Mouse (Mus musculus) cerebellum, adult (tissue): Measurements from ENCODE around the gene Kcnn3.

Source experiments
- ATAC-seq: cut with Nextera tagmentation; 2 replicates; pipeline ENCODE4 v1.9.2; 2017; ENCODE audit warnings: mild to moderate bottlenecking, moderate library complexity, mixed read lengths; ENCODE audit not compliant: insufficient number of reproducible peaks, low FRiP score, low TSS enrichment

The Kcnn3 gene

DNA sequence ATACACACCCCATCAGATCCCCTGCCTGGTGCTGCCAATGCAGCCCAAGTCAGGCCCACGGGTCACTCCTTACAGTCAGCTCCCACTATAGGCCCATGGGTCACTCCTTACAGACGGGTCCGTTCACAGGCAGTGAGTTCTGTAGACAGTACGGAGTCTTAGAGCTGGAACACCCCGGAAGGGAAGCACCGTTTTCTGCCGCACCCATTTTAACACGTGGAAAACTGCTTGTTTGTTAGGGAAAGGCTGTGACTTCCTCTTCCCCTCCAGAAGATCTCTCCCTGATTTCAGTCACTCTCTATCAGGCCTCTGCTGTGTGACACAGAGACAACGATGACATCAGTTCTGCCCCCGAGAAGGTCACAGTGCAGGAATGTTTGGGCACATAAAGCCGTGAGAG lies 4.5 kb upstream of the Kcnn3 start:
- ATAC-seq, result no peak

DNA sequence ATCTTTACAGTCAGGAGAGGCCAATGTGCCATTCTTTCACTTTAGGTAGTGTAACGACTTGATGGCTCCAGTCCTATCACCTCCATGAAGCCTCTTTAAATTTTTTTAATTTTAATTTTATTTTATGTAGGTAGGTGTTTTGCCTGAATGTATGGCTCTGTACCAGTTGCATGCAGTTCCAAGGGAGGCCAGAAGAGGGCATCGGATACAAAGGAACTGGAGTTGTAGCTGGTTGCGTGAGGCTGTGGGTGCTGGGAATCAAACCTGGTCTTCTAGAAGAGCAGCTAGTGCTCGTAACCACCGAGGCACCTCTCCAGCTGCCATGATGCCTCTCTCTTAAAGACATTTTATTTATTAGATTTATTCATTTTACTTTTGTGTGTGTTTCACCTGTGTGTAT lies 3.6 kb upstream of the Kcnn3 start:
- no peak for ATAC-seq

DNA sequence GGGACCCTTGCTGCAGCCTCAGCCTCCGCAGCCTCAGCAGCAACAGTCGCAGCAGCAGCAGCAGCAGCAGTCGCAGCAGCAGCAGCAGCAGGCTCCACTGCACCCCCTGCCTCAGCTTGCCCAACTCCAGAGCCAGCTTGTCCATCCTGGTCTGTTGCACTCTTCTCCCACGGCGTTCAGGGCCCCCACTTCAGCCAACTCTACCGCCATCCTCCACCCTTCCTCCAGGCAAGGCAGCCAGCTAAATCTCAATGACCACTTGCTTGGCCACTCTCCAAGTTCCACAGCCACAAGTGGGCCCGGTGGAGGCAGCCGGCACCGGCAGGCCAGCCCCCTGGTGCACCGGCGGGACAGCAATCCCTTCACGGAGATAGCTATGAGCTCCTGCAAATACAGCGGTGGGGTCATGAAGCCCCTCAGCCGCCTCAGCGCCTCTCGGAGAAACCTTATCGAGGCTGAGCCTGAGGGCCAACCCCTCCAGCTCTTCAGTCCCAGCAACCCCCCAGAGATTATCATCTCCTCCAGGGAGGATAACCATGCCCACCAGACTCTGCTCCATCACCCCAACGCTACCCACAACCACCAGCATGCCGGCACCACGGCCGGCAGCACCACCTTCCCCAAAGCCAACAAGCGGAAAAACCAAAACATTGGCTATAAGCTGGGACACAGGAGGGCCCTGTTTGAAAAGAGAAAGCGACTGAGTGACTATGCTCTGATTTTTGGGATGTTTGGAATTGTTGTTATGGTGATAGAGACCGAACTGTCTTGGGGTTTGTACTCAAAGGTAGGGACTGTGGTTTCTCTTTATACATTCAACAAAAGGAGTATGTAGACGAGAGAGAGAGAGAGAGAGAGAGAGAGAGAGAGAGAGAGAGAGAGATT lies 896 bp downstream of the Kcnn3 start:
- ATAC-seq, result no peak

DNA sequence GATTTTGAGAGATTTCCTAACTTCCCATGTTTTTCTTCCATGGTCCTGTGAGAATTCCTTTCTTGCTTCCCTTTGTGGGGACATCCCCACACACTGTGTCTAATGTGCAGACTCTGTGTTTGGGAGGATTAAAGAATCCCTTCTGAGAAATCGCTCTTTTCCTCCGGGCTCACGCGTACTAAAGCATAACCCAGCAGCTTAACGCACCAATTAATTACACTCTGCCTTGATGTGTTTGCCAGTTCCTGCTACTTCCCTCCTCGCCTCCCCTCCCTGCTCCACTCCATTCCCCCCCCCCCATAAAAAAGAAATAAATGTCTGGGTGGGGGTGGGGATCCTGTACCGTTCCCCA lies 1.5 kb downstream of the Kcnn3 start:
- ATAC-seq, result no peak

DNA sequence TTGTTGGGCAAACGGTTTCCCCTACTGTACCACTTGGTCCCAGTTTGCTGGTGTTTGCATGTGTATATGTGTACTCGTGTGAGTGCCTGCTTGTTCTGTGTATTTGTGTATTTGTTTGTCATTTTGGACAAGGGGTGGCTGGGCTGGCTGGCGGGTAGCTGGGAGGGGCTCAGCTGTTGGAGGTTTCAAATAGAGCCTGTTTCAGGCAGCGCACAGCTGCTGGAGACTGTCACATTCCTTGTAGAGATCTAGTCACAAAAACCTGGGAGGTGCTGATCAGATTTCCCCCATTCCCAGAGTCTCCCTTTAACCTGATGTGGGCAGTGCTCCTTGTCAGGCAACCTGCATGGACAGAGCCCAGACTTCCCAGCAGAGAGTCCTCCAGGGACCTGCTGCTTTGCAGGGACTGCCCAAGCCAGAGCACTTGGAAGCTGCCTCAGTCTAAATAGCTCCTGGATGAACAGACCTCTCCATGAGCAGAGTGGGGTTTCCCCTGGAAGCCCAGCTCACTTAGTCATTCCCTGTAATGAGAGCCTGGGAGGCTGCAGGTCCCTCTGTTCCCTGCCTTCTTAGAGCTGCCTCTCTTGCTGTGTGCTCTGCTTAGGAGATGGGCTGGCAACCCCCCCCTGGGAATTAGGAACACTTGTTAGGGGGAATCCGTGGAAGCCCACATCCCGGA lies 2.6 kb downstream of the Kcnn3 start:
- ATAC-seq, result no peak

DNA sequence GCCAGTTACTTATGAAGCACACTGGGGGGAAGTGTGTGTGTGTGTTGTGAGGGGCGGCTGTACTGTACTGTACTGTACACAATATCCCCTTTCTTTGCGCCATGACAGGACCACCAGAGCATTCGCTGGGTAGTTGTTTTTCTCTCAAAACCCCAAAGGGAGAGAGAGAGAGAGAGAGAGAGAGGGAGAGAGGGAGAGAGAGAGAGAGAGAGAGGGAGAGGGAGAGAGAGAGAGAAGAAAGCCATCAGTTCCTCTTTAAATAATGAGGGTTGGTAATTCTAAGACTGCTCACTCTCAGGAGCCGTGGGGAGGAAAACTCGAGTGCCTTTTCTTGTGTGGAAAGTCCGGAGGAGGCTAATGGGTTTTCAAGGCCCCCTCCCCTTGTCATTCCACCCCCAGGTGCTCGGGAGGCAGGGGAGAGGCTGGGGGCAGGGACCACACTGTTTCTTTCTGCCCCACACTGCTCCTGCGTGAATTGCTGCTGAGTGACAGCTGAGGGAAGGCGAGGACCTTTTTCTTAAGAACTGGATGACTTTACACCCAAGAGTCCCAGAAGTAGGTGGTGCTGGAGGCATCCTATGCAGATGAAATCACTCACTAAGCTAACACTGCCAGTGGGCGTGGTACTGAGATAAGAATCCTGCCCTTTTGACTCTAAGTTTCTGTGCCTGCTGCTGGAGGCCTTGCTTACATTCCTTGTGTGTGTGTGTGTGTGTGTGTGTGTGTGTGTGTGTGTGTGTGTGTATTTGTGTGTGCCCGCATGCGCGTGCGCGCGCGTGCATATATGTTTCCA lies 6.5 kb downstream of the Kcnn3 start:
- ATAC-seq, result no peak

DNA sequence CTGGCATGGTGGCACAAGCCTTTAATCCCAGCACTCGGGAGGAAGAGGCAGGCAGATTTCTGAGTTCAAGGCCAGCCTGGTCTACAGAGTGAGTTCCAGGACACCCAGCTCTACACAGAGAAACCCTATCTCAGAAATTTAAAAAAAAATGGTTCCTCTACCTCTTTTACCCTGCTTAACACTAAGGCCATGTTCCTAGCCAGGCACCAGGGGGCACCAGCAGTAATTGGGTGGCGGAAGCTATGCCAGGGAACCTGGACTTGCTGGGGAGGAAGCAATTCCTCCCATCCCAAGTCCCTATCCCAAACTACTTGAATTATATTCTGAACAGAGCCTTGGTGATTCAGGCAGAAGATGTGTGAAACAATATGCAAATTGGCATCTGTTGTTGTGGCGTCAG lies 9.8 kb downstream of the Kcnn3 start:
- ATAC-seq, result no peak

DNA sequence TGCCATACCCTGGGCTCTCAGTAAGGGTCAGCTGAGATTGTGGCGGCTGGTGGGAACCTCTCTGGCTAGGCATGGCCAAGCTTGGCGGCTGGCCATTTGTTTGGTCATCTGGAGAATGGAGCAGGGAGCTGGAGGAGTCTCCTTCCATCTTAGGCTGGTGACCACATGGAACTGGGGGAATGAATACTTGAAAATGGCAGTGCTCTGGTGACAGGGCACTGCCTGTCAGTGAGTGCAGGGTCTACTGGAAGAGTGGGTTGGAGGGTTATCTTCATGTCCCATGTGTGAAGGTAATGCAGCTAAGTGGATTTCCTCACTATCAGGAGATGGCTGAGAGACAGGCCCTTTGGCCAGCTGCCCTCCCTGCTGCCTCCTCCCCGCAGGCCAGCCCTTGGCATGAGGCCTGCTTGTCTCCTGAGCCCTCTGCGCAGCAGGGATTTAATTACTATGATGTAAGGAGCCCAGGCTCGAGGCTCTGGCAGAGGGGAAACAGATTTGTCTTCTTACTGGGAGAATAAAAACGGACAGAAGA lies 14.7 kb downstream of the Kcnn3 start:
- peak; percentile 54; the same call in 1 of the 2 replicates for ATAC-seq

DNA sequence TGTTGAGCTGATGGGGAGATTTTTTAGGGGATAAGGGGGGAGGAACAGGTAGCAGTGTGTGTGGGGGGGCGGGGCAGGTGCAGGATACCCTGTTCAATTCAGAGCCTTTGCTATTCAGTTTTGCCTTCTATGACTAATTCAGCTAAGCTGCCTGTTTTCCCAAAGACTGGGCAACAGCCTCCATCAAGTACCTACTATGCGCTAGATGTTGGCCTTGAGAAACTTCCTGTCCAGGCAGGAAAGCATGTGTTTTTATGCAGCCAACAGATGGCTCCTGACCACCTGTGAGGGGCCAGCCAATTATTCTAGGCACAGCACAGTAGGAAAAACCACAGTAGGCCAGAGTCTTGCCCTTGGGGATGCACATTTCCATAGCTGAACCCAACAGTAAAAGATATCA lies 15.2 kb downstream of the Kcnn3 start:
- no peak for ATAC-seq

DNA sequence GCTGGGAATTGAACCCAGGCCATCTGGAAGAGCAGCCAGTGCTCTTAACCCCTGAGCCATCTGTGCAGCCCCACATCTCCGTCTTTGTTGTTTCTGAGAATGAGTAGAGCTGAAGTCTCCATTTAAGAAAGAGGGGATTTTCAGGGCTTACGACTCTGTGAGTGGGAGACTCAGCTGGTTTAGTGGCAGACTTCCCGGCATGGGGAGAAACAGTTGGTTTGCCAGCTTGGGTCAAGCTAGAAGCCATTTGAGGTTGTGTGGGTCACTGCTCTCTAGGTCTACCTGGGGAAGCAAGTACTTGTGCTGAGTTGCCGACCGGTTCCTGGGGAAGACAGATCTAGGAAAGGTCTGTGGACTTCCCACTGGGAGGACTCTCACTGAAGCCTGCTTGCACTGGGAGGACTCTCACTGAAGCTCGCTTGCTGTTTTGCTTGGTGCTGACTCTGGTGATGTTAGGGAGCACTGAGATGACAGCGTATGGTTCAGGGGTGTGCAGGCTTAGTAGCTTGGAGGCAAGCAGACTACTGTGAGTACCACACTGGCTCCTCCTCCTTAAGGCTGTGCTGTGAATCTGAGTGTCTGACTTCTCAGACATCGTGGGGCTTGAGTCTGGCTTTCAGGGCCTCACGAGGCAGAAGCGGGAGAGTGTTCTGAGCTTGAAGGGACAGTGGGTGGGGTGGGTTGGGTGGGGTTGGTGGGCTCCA lies 19.2 kb downstream of the Kcnn3 start:
- ATAC-seq, result no peak

DNA sequence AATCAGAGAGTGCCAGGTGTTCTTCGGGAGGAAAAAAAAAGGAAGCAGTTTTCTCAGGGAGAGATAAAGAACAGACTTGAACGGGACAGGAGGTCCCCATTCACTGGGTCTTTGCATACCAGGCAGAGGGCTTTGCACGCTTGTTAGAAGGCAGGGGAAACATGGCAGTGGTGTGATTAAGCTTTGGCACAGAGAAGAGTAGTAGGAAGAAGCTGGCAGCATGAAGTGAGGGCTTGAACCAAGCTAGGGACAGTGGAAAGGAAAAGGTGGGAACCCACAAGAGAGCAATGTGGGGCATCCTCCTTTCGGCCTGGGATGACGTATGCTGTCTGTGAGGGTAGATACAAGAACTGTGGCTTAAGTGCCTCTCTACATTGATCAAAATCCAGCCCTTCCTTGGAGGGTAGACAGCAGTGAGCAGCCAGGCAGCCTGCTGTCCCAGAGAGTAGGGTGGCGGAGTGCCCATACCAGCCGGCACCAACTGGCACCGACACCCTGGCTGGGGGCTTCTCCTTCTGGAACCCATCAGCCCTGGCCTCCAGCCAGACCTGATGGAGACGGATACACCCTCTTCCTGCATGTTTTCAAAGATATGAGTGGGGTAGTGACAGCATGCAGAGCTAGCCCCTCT lies 19.9 kb downstream of the Kcnn3 start:
- no peak for ATAC-seq

DNA sequence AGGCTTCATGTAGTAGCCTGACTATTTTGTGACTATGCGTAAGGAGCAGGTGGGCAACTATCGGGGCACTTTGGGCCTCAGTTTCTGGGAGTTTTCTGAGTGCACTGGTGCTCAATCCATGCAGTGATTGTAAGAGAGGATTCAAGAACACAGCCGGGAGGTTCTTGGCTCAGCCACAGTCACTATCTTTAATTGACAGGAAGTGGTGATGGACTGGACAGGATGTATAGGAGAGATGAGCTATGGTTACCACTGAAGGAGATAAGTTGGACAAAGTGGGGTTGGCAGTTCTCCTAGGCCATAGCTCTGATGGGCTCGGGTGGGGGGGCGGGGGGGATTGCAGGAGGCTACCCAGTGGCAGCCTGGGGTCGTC lies 20.4 kb downstream of the Kcnn3 start:
- no peak for ATAC-seq

DNA sequence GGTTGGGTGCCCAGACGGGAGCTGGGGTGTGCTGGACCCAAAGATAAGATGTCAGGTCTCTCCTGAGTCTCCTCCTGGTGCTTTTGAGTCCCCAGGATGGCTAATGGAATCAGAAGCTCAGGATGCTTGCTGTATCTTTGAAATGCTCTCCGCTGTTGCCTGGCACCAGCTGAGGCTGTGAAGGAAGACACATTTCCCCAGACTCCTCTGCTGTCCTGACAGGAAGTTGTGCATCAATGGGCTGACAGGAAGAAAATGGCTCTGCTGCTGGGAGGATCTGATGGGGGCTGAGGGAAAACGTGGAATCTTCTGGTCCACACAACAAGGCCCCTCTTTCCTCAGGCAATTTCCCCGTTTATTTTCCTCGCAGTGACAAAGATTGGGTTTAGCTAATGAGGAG lies 27.0 kb downstream of the Kcnn3 start:
- ATAC-seq, result no peak

DNA sequence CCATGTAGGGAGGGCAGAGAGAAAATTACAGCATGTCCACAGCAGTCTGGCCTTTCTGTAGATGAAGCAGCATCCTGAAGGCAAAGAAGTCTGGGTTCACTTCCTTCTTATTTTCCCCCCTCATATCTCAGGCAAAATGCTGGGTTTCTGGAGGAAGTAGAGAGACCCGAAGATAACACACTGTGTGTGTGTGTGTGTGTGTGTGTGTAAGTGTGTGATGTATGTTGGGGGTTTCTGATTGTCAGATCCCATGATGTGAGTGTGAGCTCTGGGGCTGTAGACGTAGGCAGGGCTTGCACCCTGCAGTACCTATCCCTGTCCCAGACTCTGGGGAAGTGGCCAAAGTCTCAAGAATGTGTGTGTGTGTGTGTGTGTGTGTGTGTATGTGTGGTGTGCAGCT lies 28.8 kb downstream of the Kcnn3 start:
- ATAC-seq, result no peak

DNA sequence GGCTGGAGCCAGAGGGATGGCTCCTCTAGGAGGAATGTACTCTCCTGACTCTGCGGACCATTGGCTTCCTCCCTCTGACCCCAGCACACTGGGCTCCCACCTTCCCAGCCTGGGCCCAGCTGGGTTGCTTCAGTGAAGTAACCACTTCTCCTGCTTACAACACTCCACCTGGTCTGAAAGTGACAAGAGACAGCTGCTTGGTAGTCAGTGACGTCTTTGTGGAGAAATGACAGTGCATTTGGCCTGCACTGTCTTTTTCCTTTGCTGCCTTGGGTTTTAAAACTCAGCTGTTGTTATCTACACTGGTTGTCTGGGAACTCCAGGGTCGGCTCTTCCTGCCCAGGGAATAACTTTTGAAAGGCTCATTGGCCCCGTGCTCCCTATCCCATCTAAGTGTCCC lies 29.5 kb downstream of the Kcnn3 start:
- no peak for ATAC-seq

DNA sequence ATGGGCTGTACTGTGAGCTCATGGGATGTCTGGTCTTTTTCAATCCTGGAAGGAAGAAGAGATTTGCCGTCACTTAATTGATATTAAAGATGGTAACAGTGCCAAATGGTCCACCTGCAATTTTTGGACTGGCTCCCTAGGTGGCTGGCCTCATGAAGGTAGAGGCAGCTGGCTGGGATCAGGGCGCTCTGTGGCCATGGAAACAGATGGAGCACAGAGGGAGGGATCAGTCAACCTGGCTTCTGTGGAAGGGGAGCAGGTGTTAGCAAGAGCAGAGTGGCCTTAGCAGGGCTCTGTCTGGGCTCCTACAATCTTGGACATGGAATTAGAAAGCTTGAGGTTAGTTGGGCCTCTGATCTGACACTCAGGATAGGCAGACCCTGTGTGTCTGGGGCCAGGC lies 31.9 kb downstream of the Kcnn3 start:
- ATAC-seq, result peak; percentile 97

DNA sequence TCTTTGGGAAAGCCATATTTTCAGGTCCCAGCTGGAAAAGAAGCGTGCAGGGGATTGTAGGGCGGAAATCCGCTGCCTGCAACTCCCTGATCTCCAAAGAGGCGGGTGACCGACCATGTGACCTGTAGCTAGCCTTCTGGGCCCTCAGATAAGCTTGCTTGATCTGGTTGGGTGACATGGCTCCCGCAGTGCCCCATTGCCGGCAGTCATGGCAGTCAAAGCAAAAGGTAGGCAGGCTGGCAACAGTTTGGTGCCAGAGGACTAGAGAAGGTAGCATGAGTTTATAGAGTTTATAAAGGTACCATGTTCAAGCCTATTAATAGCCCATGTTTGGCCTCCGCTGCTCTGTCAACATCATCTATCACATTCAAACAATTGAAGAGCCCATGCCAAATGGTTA lies 33.5 kb downstream of the Kcnn3 start:
- ATAC-seq, result no peak

DNA sequence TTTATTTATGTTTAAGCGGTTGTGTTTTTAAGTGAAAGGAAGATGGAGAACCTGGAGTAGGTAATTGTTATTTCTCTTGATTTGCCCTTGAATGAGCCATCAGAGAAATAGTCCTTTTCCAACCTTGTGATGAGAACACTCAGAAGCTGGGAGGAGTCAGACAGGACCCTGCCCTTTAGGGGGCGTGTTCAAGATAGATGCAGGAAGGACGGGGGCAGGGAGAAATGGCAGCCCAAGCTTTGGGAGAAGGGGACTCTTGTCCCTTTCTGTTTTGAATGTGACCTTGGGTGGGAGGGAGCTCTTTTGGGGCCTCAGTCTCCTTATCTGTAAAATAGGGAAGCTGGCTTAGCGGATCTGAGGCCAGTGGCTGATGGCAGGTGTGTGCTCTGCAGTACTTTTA lies 34.0 kb downstream of the Kcnn3 start:
- ATAC-seq, result no peak

DNA sequence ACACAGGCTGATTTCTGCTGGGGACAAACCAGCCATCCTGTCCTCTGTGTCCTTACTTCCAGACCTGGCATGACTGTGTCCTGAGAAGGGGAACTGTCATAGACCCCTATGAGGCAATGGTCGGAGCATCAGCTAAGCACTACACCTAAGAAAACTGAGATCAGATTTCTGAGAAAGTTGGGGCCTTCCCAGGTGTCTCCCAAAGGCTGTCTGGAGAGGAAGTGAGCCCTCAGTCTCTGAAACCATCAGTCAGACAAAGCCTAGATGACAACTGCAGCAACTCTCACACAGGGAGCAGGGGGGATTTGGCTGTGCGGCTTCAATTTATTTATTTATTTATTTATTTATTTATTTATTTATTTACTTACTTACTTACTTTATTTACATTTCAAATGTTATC lies 34.6 kb downstream of the Kcnn3 start:
- no peak for ATAC-seq

DNA sequence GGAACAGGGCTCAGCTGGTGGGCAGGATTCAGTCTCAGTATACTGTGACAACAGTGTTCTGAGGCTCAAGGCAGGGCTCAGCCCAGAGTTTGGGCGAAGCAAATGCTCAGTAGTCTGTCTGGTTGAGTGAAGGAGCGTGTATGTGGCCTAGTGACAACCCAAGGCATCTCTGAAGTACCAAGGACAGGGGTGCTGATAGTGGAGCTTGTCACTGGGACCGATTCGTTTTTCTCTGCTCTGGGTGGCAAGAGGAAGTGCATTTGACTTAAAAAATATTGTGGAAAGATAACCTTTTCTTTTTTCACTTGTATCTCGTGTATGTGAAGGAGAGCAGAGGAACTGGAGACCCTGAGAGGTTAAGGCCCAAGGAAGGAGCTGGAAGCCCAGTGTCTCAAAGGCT lies 37.8 kb downstream of the Kcnn3 start:
- ATAC-seq, result no peak
